In the genomic region with DNA sequence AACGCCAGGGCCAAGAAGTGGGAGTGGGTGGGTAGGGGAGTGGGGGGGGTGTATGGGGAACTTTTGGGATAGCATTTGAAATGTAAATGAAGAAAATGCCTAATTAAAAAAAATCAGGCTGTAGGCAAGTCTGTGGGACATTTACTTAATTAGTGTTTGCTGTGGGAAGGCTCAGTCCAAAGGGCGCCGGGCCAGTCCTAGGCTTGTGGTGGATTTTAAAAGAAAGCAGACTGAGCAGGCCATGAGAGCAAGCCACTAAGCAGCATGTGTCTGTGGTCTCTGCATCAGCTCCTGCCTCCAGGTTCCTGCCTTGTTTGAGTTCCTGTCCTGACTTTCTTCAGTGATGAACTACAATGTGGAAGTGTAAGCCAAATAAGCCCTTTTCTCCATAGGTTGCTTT, we compare ENCODE assay signal across 5 mouse cellular contexts.
A peak's percentile ranks its signal among the peaks of the same experiment; 100 is the strongest.
DNase-seq lines count a peak whose midpoint lies in the region; ATAC-seq lines count a peak whose summit lies in the region.
"Not testable (repeated sequence)": the region's sequence is repeated elsewhere in the genome, so short reads cannot be mapped to it uniquely, and the experiment has no call there.

No protein-coding gene starts in this region.

- not testable (repeated sequence) for H3K4me2 ChIP-seq in forebrain, embryonic 14.5 days (ENCODE audit: low read length)

- not testable (repeated sequence) for H3K9me3 ChIP-seq in forebrain, embryonic 14.5 days (replicated peaks; ENCODE audit: control insufficient read depth, low read length)

- H3K4me3 ChIP-seq in forebrain, embryonic 14.5 days (ENCODE audit: low read depth, low read length) = not testable (repeated sequence)

- H3K36me3 ChIP-seq in forebrain, embryonic 14.5 days (ENCODE audit: control insufficient read depth, insufficient read depth, low read length) = not testable (repeated sequence)

- not testable (repeated sequence) for H3K4me1 ChIP-seq in forebrain, embryonic 14.5 days (ENCODE audit: control insufficient read depth, insufficient read depth, low read length)

- 54% methylated on average over 3 of the region's 3 CpGs for WGBS in forebrain, embryonic 14.5 days

- not testable (repeated sequence) for H3K27ac ChIP-seq in forebrain, embryonic 14.5 days (ENCODE audit: low read depth, low read length)

- not testable (repeated sequence) for H3K9ac ChIP-seq in forebrain, embryonic 14.5 days (ENCODE audit: low read length)

- peak; percentile 4 for DNase-seq in forebrain, embryonic 14.5 days (ENCODE audit: low spot score)
- DNase-seq in kidney, adult 18-20 months = peak; percentile 39
- DNase-seq in kidney, adult 8-10 months = peak; percentile 29 to 62
- DNase-seq in kidney, postnatal 10 days = peak; percentile 11
- DNase-seq in kidney, postnatal 25 days = peak; percentile 58 to 64

- not testable (repeated sequence) for ATAC-seq in forebrain, embryonic 14.5 days

- H3K27me3 ChIP-seq in forebrain, embryonic 14.5 days (replicated peaks; ENCODE audit: control insufficient read depth, insufficient read depth, low read length) = peaks cover 20% of the 10 kb centered on the region; the same call in 1 of the 2 replicates

Comparison
In these comparisons a context has a peak if more than half of its experiments do, and no peak if none do; other contexts are left out.
1. DNase-seq: peak in every context shown above with its lines; median percentile 61 in kidney, postnatal 25 days; 46 in kidney, adult 8-10 months; 39 in kidney, adult 18-20 months; 11 in kidney, postnatal 10 days; 4 in forebrain, embryonic 14.5 days.